Comparison of ENCODE assay signal across 7 mouse cellular contexts in the genomic region with DNA sequence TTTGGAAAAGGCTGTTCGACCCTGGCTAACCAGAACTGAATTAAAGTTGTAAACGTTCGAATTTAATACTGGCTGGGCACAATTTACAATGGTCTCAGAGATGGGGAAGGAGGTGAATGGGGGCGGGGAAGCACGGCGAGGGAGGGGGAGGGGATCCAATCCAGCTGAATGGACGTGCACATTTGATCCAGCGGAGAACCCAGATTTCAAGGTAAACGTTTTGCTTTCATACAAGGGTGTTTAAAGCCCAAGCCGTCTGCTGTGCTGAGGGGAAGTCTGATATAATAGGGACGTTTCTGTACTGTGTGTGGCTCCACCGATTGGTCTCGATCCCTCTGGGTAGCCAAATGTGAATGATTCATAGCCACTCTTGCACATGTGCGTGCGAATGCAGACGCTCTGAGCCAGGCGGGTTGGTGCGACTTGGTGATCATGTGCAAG. TPM values are rescaled to one million over a fixed set of nuclear protein-coding genes. Genes with fewer than 3 reads are reported as not detected.
DNase-seq lines count a peak whose midpoint lies in the region; ATAC-seq and TF ChIP-seq lines count a peak whose summit lies in the region.

No protein-coding gene starts in this region.

- H3K4me2 ChIP-seq in forebrain, embryonic 11.5 days (ENCODE audit: low read depth, low read length, severe bottlenecking): peak overlapping the region; percentile 68

- no peaks in the 10 kb centered on the region for H3K9me3 ChIP-seq in ES-Bruce4 (replicated peaks; ENCODE audit: control insufficient read depth, insufficient read depth, low read length, poor library complexity, severe bottlenecking)
- H3K9me3 ChIP-seq in forebrain, embryonic 11.5 days (ENCODE audit: control insufficient read depth, low read length): no peaks in the 10 kb centered on the region

- 0 out of 2 replicates have a peak overlapping the region, but pooled peaks have one; percentile 50 for H3K9ac ChIP-seq in ES-Bruce4 (ENCODE audit: low read depth, poor library complexity, severe bottlenecking)
- peak overlapping the region; percentile 88 for H3K9ac ChIP-seq in forebrain, embryonic 11.5 days (ENCODE audit: low read length)

- peak overlapping the region; percentile 7; the same call in 1 of the 2 replicates for H3K4me3 ChIP-seq in ES-Bruce4 (ENCODE audit: low read depth, low read length)
- peak overlapping the region; percentile 74 for H3K4me3 ChIP-seq in forebrain, embryonic 11.5 days (ENCODE audit: low read depth, low read length)

- ATAC-seq in forebrain, embryonic 11.5 days (replicated peaks; ENCODE audit: low FRiP score): peak; percentile 14

- no peaks in the 10 kb centered on the region for H3K4me1 ChIP-seq in ES-Bruce4 (ENCODE audit: control insufficient read depth, insufficient read depth, low read length)
- H3K4me1 ChIP-seq in forebrain, embryonic 11.5 days (replicated peaks; ENCODE audit: control insufficient read depth, insufficient read depth, low read length): peaks cover 13% of the 10 kb centered on the region; the same call in 1 of the 2 replicates

- H3K27me3 ChIP-seq in ES-Bruce4 (ENCODE audit: control insufficient read depth, insufficient read depth, low read length, poor library complexity, severe bottlenecking): peaks cover 3% of the 10 kb centered on the region; the same call in 1 of the 2 replicates
- peaks cover 2% of the 10 kb centered on the region; the same call in 1 of the 2 replicates for H3K27me3 ChIP-seq in forebrain, embryonic 11.5 days (ENCODE audit: control insufficient read depth, insufficient read depth, low read length)

- TF ChIP-seq CTCF in ES-Bruce4 (IDR thresholded peaks at IDR 0.05; ENCODE audit: low read depth, low read length): no peak

- no peak overlapping the region for H3K27ac ChIP-seq in ES-Bruce4 (ENCODE audit: insufficient read depth, low read length)
- H3K27ac ChIP-seq in forebrain, embryonic 11.5 days (ENCODE audit: low read depth, low read length): no peak overlapping the region

- peak; percentile 28 for DNase-seq in R1 (ENCODE audit: low read depth, low spot score)
- DNase-seq in forebrain, embryonic 11.5 days (ENCODE audit: low spot score): peak; percentile 75
- peak; percentile 23 to 54 for DNase-seq in layer of hippocampus, postnatal 25 days (ENCODE audit: extremely low spot score in 1 of 2, low spot score in 1 of 2)
- DNase-seq in neural tube, embryonic 10.5 days (ENCODE audit: extremely low spot score, low spot score): peak; percentile 51
- no peak for DNase-seq in urinary bladder, postnatal 36 days (ENCODE audit: low spot score in 2 of 2)
- no peak for DNase-seq in gastrocnemius, postnatal 10 days

- under 1% methylated on average over 18 of the region's 18 CpGs for WGBS in forebrain, embryonic 11.5 days

- H3K36me3 ChIP-seq in ES-Bruce4 (ENCODE audit: control insufficient read depth, insufficient read depth, low read length, poor library complexity, severe bottlenecking): no peaks in the 10 kb centered on the region
- H3K36me3 ChIP-seq in forebrain, embryonic 11.5 days (ENCODE audit: control insufficient read depth, insufficient read depth, low read length): no peaks in the 10 kb centered on the region

- TF ChIP-seq EP300 in ES-Bruce4 (IDR thresholded peaks at IDR 0.05; ENCODE audit: insufficient read depth, low read depth, low read length): no peak

- TF ChIP-seq POLR2A in ES-Bruce4 (IDR thresholded peaks at IDR 0.05; ENCODE audit: insufficient read depth, low read length): no peak

RNA-seq across cellular contexts. Expression of a gene that starts 2.0 kb away (rescaled TPM):
- 1.3 and 1.4 TPM in 2 replicates for polyA plus RNA-seq in ES-Bruce4 (2011; ENCODE audit: insufficient read depth, insufficient read length, low read depth, missing spikeins)
- 15.2 and 19.6 TPM in 2 replicates for polyA plus RNA-seq in forebrain, embryonic 11.5 days (2014; fragmentation: Nextera tagmentation; extraction: Ambion mirVana)
- total RNA-seq in layer of hippocampus, postnatal 25 days (2021): 100 to 1,000 TPM in 1 of 2 experiments, 10 to 100 TPM in 1; 93.6 to 114 TPM
- 1 to 10 TPM in 1 of 2 experiments, under 1 TPM in 1; 0.23 to 1.0 TPM for total RNA-seq in gastrocnemius, postnatal 10 days (2021)

Comparison
In these comparisons a context has a peak if more than half of its experiments do, and no peak if none do; other contexts are left out.
1. DNase-seq: peak in R1 (single experiment), forebrain, embryonic 11.5 days (single experiment), layer of hippocampus, postnatal 25 days (2 of 2) and neural tube, embryonic 10.5 days (single experiment); none in urinary bladder, postnatal 36 days (0 of 2) and gastrocnemius, postnatal 10 days (single experiment).
2. RNA of a gene that starts 2.0 kb away (total RNA-seq): 93.6 to 114 TPM in layer of hippocampus, postnatal 25 days; 0.23 to 1.0 TPM in gastrocnemius, postnatal 10 days; every median in the first group is over 10 times any median in the second.